Mouse (Mus musculus) kidney, embryonic 16.5 days (tissue): ENCODE results near the gene 1700014D04Rik. TPM values are rescaled to one million over a fixed set of nuclear protein-coding genes. Genes with fewer than 3 reads are reported as not detected.

ENCODE experiments used
- ATAC-seq: fragments of 200-750 bp; cut with Nextera tagmentation; 2 replicates; pipeline ENCODE4 v1.8.0; 2017; ENCODE audit warnings: moderate TSS enrichment; ENCODE audit not compliant: low FRiP score, low TSS enrichment
- H3K27ac ChIP-seq: fragments of 300-500 bp; sonication (generic); 2 replicates; pipeline ENCODE4 v1.5.1; 2014; ENCODE audit warnings: low read length
- H3K27me3 ChIP-seq: fragments of 300-500 bp; sonication (generic); 2 replicates; pipeline ENCODE4 v1.6.1; 2014; ENCODE audit warnings: low read length, control low read depth, mixed read lengths; ENCODE audit not compliant: insufficient read depth
- H3K36me3 ChIP-seq: fragments of 300-500 bp; sonication (generic); 2 replicates; pipeline ENCODE4 v1.6.1; 2014; ENCODE audit warnings: low read length, control low read depth, mixed read lengths; ENCODE audit not compliant: insufficient read depth
- H3K4me1 ChIP-seq: fragments of 300-500 bp; sonication (generic); 2 replicates; pipeline ENCODE4 v1.6.1; 2014; ENCODE audit warnings: low read length, control low read depth, mixed read lengths; ENCODE audit not compliant: insufficient read depth
- H3K4me2 ChIP-seq: fragments of 300-500 bp; sonication (generic); replicated peaks from 2 replicates; pipeline ENCODE4 v1.6.1; 2014; ENCODE audit warnings: low read depth, low read length
- H3K4me3 ChIP-seq: fragments of 300-500 bp; sonication (generic); 2 replicates; pipeline ENCODE4 v1.5.1; 2014; ENCODE audit warnings: mild to moderate bottlenecking, low read length
- H3K9ac ChIP-seq: fragments of 300-500 bp; sonication (generic); replicated peaks from 2 replicates; pipeline ENCODE4 v1.6.1; 2014; ENCODE audit warnings: low read length
- H3K9me3 ChIP-seq: fragments of 300-500 bp; sonication (generic); 2 replicates; pipeline ENCODE4 v1.6.1; 2016; ENCODE audit warnings: low read length, control low read depth
- WGBS: fragments of 180-500 bp; shearing (Covaris S2); extraction: QIAGEN DNeasy Blood & Tissue Kit; methylation state at CpG from one replicate; pipeline ENCODE4 v1.1.7; 2014; 5-methylcytosine and 5-hydroxymethylcytosine counted together
- polyA plus RNA-seq: library from polyadenylated mRNA; unstranded; fragments of >200 nt; fragmentation: Nextera tagmentation; extraction: Ambion mirVana; gene quantifications from 2 replicates; pipeline ENCODE4 v1.2.1, GENCODE M21; 2015

Gene 1700014D04Rik
- polyA plus RNA-seq, 1 experiment from 2014 or later, result not detected

DNA sequence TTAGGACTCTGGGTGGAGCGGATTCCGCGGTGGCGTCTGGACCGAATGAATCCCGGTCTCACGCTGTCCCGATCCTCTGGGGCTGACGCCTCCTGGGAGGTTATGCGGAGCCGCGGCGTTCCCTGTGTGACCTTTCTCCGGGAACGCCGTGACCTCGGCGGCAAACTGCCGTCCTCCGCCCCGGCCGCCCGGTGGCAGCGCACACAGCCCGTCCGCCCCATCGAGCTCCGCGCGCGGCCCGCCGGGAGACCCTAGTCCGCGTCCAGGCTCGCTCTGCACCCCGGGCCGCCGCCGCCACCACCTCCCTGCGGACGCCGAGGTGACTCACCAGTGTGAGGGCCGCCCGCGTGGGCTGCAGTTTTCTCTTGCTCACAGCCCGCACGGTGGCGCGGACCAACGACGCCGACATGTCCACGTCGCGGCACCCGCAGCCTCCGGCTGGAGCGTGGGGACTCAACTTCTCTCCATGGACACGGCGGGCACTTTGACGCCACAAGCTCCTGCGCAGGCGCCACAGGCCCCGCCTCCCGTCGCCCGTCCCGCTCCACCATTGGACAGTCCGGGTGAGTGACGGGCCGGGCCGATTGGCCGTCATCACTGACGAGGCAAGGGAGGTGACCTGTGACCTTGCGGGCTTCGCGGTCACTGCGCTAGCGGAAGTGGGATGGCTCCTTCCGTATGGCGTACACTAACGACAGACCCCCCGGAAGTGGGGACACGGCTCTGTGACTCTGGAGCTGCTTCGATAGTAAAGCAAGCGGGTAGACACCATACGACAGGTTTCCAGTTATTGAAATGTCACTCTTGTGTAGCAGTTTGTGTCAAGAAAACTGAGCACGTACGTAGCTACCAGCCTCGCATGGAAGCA is 23.0 kb upstream of the 1700014D04Rik start, which contains the start of gene Isca1:
Isca1 (minus strand) TSS at position 515 of the 868 bp plus-strand sequence.
- H3K27ac ChIP-seq, result peak within 1 kb of the TSS; percentile 99
- H3K4me2 ChIP-seq, result peak within 1 kb of the TSS; percentile 84
- H3K4me3 ChIP-seq, result peak within 1 kb of the TSS; percentile 91
- H3K9me3 ChIP-seq, result no peaks in the 10 kb centered on the region
- H3K36me3 ChIP-seq, result peaks cover 13% of the 10 kb centered on the region; the same call in 1 of the 2 replicates
- H3K27me3 ChIP-seq, result no peaks in the 10 kb centered on the region
- peak; percentile 97 for ATAC-seq
- under 1% methylated on average over 91 of the region's 91 CpGs for WGBS
- H3K4me1 ChIP-seq, result peaks cover 49% of the 10 kb centered on the region
- peak within 1 kb of the TSS; percentile 82 for H3K9ac ChIP-seq

DNA sequence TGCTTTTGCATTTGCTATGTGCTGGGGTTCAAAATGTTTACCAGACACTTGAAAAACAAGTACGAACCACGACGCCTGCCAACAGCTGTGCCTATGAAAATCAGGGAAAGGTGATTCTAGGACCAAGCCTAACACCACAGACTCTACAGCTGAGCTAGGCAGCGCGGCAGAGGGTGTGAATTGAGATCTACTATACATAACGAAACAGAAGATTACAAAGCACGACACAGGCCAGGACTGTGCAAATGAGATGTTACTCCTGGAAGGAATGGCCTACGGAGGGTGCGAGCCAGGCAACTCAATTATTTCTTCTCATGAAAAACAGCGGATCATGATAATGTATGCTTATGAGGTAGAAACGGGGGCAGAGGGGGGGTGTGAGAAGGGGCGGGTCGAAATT is 22.0 kb upstream of the 1700014D04Rik start:
- Histone ChIP-seq H3K4me1 (peaks cover 49% of the 10 kb centered on the region), H3K4me2 (peak overlapping the region; percentile 81), H3K36me3 (peaks cover 7% of the 10 kb centered on the region; the same call in 1 of the 2 replicates), H3K9me3 (no peaks in the 10 kb centered on the region), H3K27ac (no peak overlapping the region), H3K27me3 (no peaks in the 10 kb centered on the region), H3K9ac (peak overlapping the region; percentile 82), H3K4me3 (peak overlapping the region; percentile 91)
- WGBS, result 30% methylated on average over 13 of the region's 13 CpGs
- ATAC-seq, result no peak

DNA sequence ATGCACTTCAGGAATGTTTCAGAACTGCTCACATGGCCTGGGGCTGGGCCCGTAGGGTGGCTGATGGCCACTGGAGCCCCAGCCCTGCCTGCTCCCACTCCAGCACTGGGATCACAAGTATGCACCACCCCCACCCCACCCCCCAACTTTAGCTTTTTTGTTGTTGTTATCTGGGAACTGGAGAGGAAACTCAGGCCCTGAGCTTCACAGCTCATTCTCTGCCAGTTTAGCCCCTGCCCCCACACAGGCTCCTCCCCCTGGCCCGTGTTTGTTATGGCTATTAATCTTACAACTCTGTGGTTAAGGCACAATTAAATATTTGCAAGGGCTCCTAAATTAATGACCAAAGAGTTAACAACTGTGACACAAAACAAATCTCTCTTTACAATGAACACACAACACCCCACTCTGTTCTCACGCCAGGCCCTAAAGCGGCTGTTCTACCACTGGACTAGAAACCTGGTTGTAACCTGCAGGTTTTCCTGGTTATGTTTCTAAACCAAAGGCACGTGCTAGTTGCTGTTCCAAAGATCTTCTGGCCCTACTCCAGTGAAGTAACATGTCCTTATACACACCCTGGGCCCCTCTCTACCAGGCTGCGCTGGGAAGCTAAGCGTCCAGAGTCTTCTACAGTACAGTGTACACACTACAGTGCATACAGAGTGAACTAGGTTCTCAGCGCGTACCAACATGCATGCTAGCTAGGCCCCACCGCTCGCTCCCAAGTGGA is 20.4 kb upstream of the 1700014D04Rik start:
- peak overlapping the region; percentile 83 for H3K27ac ChIP-seq

DNA sequence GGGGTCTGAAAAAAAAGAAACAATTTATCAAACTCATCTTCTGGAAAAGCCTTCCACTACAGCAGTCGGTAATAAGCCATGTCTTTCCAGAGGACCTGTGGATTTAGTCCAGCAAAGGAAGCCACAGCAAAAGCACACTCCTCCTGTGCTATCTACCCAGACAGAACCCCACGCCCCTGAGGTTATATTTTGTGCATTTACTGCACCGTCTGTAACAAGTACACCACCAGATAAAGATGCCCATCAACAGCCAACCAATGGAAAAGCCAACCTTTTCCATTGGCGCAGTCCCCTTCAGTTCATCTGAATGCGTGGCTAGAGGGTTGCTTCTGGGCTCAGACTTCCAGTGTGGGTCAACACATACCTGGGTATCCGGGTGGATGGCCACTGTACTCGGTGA is 16.2 kb upstream of the 1700014D04Rik start:
- ATAC-seq, result no peak
- Histone ChIP-seq H3K36me3 (peaks cover 43% of the 10 kb centered on the region), H3K4me1 (peaks cover 25% of the 10 kb centered on the region), H3K4me3 (no peak overlapping the region), H3K9ac (no peak overlapping the region), H3K9me3 (no peaks in the 10 kb centered on the region), H3K27ac (no peak overlapping the region), H3K4me2 (no peak overlapping the region), H3K27me3 (no peaks in the 10 kb centered on the region)
- WGBS, result 91% methylated on average over 7 of the region's 7 CpGs

More for the DNA sequence above, 20.4 kb upstream of the 1700014D04Rik start:
- Histone ChIP-seq H3K9ac (no peak overlapping the region; the same call in 1 of the 2 replicates), H3K4me2 (peak overlapping the region; percentile 81), H3K9me3 (no peaks in the 10 kb centered on the region), H3K36me3 (peaks cover 8% of the 10 kb centered on the region), H3K4me3 (peak overlapping the region; percentile 0), H3K4me1 (peaks cover 51% of the 10 kb centered on the region), H3K27me3 (no peaks in the 10 kb centered on the region)
- peak; percentile 20 for ATAC-seq
- WGBS, result 41% methylated on average over 11 of the region's 11 CpGs

DNA sequence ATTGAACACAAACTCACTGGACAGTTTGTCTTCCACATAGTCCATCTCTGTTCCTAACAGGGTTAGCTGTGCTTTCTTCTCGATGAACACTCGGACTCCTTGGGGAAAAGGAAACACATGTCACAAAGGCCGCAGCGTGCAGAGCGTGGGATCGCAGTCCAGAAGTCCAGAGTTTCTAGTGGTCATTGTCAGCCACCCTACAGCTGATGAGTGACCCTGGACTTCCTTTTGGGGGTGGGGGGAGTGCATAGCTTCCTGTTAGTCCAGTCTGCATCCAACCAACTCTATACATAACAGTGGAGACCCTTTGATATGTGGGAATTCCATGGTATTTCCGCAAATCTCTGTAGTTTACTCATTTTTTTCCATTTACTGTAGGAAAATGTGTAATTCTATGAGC is 10.4 kb upstream of the 1700014D04Rik start:
- Histone ChIP-seq H3K36me3 (peaks cover 59% of the 10 kb centered on the region), H3K27ac (no peak overlapping the region), H3K9me3 (no peaks in the 10 kb centered on the region), H3K4me3 (no peak overlapping the region), H3K9ac (no peak overlapping the region), H3K27me3 (no peaks in the 10 kb centered on the region), H3K4me2 (no peak overlapping the region), H3K4me1 (no peaks in the 10 kb centered on the region; the same call in 1 of the 2 replicates)
- WGBS, result 83% methylated on average over 7 of the region's 7 CpGs
- ATAC-seq, result peak; percentile 73; the same call in 1 of the 2 replicates

DNA sequence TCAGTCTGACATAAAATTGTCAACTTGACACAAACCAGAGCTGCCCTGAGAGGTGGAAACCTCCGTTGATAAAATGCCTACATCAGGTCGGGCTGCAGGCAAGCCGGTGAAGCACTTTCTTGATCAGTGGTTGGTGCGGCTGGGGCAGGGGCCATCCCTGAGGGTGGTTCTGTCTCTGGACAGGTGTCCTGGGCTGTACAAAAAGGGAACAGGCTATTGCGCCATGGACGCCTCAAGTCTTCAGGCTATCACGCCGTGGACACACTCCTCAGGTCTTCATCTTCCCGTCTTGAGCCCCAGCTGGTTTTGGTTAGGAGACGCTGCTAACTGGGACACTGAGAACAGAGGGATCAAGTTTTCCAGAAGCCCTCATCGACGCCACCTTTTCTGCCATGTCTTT is 3.8 kb upstream of the 1700014D04Rik start:
- H3K36me3 ChIP-seq, result peaks cover 14% of the 10 kb centered on the region
- no peak for ATAC-seq
- no peaks in the 10 kb centered on the region for H3K9me3 ChIP-seq
- no peak overlapping the region for H3K4me3 ChIP-seq
- H3K4me1 ChIP-seq, result no peaks in the 10 kb centered on the region
- H3K27me3 ChIP-seq, result no peaks in the 10 kb centered on the region
- 82% methylated on average over 12 of the region's 12 CpGs for WGBS
- H3K27ac ChIP-seq, result no peak overlapping the region
- no peak overlapping the region for H3K4me2 ChIP-seq
- no peak overlapping the region for H3K9ac ChIP-seq

DNA sequence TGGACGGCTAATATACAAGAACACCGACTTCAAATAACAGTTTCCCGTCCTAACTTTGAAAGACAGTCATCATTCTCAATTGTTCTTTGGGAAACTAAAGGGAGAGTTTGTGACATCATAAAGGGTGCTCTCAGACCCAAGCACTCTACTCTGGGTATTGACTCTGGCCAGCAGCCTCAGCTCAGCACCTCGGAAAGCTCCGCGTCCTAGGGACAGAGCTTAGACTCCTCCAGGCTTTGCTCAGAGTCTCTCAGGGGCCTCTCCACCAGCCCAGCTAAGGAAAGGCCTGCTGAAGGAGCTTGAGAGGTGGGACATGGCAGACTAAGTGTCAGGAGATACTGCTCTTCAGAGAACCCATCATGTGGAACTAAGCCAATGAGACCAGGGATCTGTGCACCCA is 388 bp downstream of the 1700014D04Rik start:
- Histone ChIP-seq H3K4me1 (no peaks in the 10 kb centered on the region), H3K27ac (no peak overlapping the region), H3K9me3 (no peaks in the 10 kb centered on the region), H3K4me3 (no peak overlapping the region), H3K27me3 (no peaks in the 10 kb centered on the region), H3K9ac (no peak overlapping the region), H3K36me3 (no peaks in the 10 kb centered on the region), H3K4me2 (no peak overlapping the region)
- ATAC-seq, result no peak
- 62% methylated on average over 6 of the region's 6 CpGs for WGBS

DNA sequence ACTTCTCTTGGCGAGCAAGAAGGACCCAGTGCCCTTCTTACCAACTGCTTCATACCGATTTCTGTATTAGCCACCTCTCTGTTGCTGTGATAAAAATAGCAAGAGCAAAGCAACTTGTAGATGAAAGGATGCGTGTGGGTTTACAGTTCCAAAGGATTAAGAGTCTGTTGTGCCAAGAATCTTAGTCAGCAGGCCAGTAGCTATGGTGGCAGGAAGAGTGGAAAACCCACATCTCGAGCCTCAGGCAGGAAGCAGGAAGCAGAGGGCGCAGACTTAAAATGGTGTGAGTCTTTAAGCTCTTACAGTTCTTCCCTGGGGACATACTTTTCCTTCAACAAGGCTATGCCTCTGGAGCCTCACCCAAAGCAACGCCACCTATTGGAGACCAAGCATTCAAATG is 1.1 kb downstream of the 1700014D04Rik start:
- ATAC-seq, result no peak
- no peaks in the 10 kb centered on the region for H3K4me1 ChIP-seq
- no peak overlapping the region for H3K4me3 ChIP-seq
- H3K36me3 ChIP-seq, result no peaks in the 10 kb centered on the region
- no peak overlapping the region for H3K27ac ChIP-seq
- H3K4me2 ChIP-seq, result no peak overlapping the region
- 83% methylated on average over 6 of the region's 6 CpGs for WGBS
- H3K9me3 ChIP-seq, result no peaks in the 10 kb centered on the region
- no peaks in the 10 kb centered on the region for H3K27me3 ChIP-seq
- H3K9ac ChIP-seq, result no peak overlapping the region

DNA sequence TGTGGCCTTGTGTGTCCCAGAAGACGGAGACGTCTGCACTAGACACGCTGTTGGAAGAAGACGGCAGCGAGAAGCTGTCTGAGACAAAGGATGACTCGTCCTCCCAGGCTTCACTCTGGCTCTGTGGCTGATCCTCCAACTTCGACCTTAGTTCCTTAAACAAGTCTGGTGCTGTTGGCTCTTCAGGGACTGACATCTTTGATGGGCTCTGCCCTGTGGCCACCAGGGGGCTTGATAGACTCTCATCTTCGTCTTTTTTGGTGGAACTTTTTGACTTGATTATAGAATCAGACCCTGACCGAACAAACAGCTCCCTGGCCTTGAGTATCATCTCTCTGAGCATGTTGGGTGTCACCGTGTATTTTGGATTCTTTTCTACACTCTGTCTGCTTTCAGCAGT is 4.9 kb downstream of the 1700014D04Rik start:
- H3K27me3 ChIP-seq, result no peaks in the 10 kb centered on the region
- H3K4me3 ChIP-seq, result no peak overlapping the region
- H3K27ac ChIP-seq, result no peak overlapping the region
- no peak for ATAC-seq
- no peak overlapping the region for H3K4me2 ChIP-seq
- H3K36me3 ChIP-seq, result no peaks in the 10 kb centered on the region
- 76% methylated on average over 10 of the region's 10 CpGs for WGBS
- H3K9me3 ChIP-seq, result no peaks in the 10 kb centered on the region
- no peak overlapping the region for H3K9ac ChIP-seq
- no peaks in the 10 kb centered on the region for H3K4me1 ChIP-seq
